Mouse (Mus musculus): ENCODE measurements around the gene Krtap13-1. TPM values are rescaled to one million over a fixed set of nuclear protein-coding genes. Genes with fewer than 3 reads are reported as not detected.

Gene Krtap13-1
- polyA plus RNA-seq (2012) = not detected in 2 replicates

GRCm38 (mm10) chr16:88728812-88729275 is at the start of gene Krtap13-1:
Gene Krtap13-1 (plus strand): TSS chr16:88728862.
- Histone ChIP-seq H3K9me3 (ENCODE audit: control insufficient read depth, low read length) (no peaks in the 10 kb centered on the region; the same call in 1 of the 2 replicates), H3K36me3 (ENCODE audit: control insufficient read depth) (no peaks in the 10 kb centered on the region), H3K4me1 (ENCODE audit: control insufficient read depth) (no peaks in the 10 kb centered on the region), H3K4me3 (replicated peaks) (no peak within 1 kb of the TSS), H3K27me3 (ENCODE audit: control insufficient read depth) (no peaks in the 10 kb centered on the region)
- TF ChIP-seq GATA1 (IDR thresholded peaks at IDR 0.05; ENCODE audit: low read length) (no peak), TAL1 (IDR thresholded peaks at IDR 0.05; ENCODE audit: low read length) (no peak)

- Histone ChIP-seq H3K4me1 (ENCODE audit: control insufficient read depth) (no peaks in the 10 kb centered on the region), H3K27me3 (ENCODE audit: control insufficient read depth) (no peaks in the 10 kb centered on the region), H3K9me3 (ENCODE audit: control insufficient read depth, low read length) (peaks cover 7% of the 10 kb centered on the region), H3K36me3 (ENCODE audit: control insufficient read depth) (no peaks in the 10 kb centered on the region), H3K4me3 (replicated peaks) (no peak overlapping the region)
- TF ChIP-seq GATA1 (IDR thresholded peaks at IDR 0.05; ENCODE audit: low read length) = no peak
- TF ChIP-seq TAL1 (IDR thresholded peaks at IDR 0.05; ENCODE audit: low read length) = no peak
Measured at GRCm38 (mm10) chr16:88679099-88679498, 49.6 kb upstream of the Krtap13-1 start.

GRCm38 (mm10) chr16:88681282-88681681 is 47.4 kb upstream of the Krtap13-1 start:
- no peaks in the 10 kb centered on the region for H3K36me3 ChIP-seq (ENCODE audit: control insufficient read depth)
- no peak overlapping the region for H3K4me3 ChIP-seq (replicated peaks)
- H3K9me3 ChIP-seq (ENCODE audit: control insufficient read depth, low read length) = peaks cover 5% of the 10 kb centered on the region
- H3K27me3 ChIP-seq (ENCODE audit: control insufficient read depth) = no peaks in the 10 kb centered on the region
- no peak for TF ChIP-seq TAL1 (IDR thresholded peaks at IDR 0.05; ENCODE audit: low read length)
- TF ChIP-seq GATA1 (IDR thresholded peaks at IDR 0.05; ENCODE audit: low read length) = no peak
- H3K4me1 ChIP-seq (ENCODE audit: control insufficient read depth) = no peaks in the 10 kb centered on the region

GRCm38 (mm10) chr16:88696256-88696655 is 32.4 kb upstream of the Krtap13-1 start:
- H3K36me3 ChIP-seq (ENCODE audit: control insufficient read depth) = no peaks in the 10 kb centered on the region
- peaks cover 8% of the 10 kb centered on the region; the same call in 1 of the 2 replicates for H3K9me3 ChIP-seq (ENCODE audit: control insufficient read depth, low read length)
- no peaks in the 10 kb centered on the region for H3K4me1 ChIP-seq (ENCODE audit: control insufficient read depth)
- TF ChIP-seq GATA1 (IDR thresholded peaks at IDR 0.05; ENCODE audit: low read length) = no peak
- no peak for TF ChIP-seq TAL1 (IDR thresholded peaks at IDR 0.05; ENCODE audit: low read length)
- no peak overlapping the region for H3K4me3 ChIP-seq (replicated peaks)
- no peaks in the 10 kb centered on the region for H3K27me3 ChIP-seq (ENCODE audit: control insufficient read depth)

- no peak for TF ChIP-seq GATA1 (IDR thresholded peaks at IDR 0.05; ENCODE audit: low read length)
- TF ChIP-seq TAL1 (IDR thresholded peaks at IDR 0.05; ENCODE audit: low read length) = no peak
- no peaks in the 10 kb centered on the region for H3K27me3 ChIP-seq (ENCODE audit: control insufficient read depth)
- H3K36me3 ChIP-seq (ENCODE audit: control insufficient read depth) = no peaks in the 10 kb centered on the region
- H3K4me3 ChIP-seq (replicated peaks) = no peak overlapping the region
- peaks cover 6% of the 10 kb centered on the region; the same call in 1 of the 2 replicates for H3K9me3 ChIP-seq (ENCODE audit: control insufficient read depth, low read length)
- H3K4me1 ChIP-seq (ENCODE audit: control insufficient read depth) = no peaks in the 10 kb centered on the region
Measured at GRCm38 (mm10) chr16:88701072-88701864, 27.4 kb upstream of the Krtap13-1 start.

- Histone ChIP-seq H3K27me3 (ENCODE audit: control insufficient read depth) (no peaks in the 10 kb centered on the region), H3K4me3 (replicated peaks) (no peak within 1 kb of the TSS), H3K36me3 (ENCODE audit: control insufficient read depth) (no peaks in the 10 kb centered on the region), H3K9me3 (ENCODE audit: control insufficient read depth, low read length) (peaks cover 5% of the 10 kb centered on the region; the same call in 1 of the 2 replicates), H3K4me1 (ENCODE audit: control insufficient read depth) (no peaks in the 10 kb centered on the region)
- TF ChIP-seq GATA1 (IDR thresholded peaks at IDR 0.05; ENCODE audit: low read length) (no peak), TAL1 (IDR thresholded peaks at IDR 0.05; ENCODE audit: low read length) (no peak)
Measured at GRCm38 (mm10) chr16:88707496-88708012, 21.1 kb upstream of the Krtap13-1 start, which contains the start of gene 2310061N02Rik. Gene 2310061N02Rik (minus strand): TSS chr16:88707962.

- Histone ChIP-seq H3K27me3 (ENCODE audit: control insufficient read depth) (no peaks in the 10 kb centered on the region), H3K9me3 (ENCODE audit: control insufficient read depth, low read length) (peaks cover 9% of the 10 kb centered on the region; the same call in 1 of the 2 replicates), H3K36me3 (ENCODE audit: control insufficient read depth) (no peaks in the 10 kb centered on the region), H3K4me3 (replicated peaks) (no peak overlapping the region), H3K4me1 (ENCODE audit: control insufficient read depth) (no peaks in the 10 kb centered on the region)
- no peak for TF ChIP-seq TAL1 (IDR thresholded peaks at IDR 0.05; ENCODE audit: low read length)
- no peak for TF ChIP-seq GATA1 (IDR thresholded peaks at IDR 0.05; ENCODE audit: low read length)
Measured at GRCm38 (mm10) chr16:88710757-88711156, 17.9 kb upstream of the Krtap13-1 start.

- H3K9me3 ChIP-seq (ENCODE audit: control insufficient read depth, low read length) = peaks cover 9% of the 10 kb centered on the region; the same call in 1 of the 2 replicates
- no peak overlapping the region for H3K4me3 ChIP-seq (replicated peaks)
- TF ChIP-seq GATA1 (IDR thresholded peaks at IDR 0.05; ENCODE audit: low read length) (no peak), TAL1 (IDR thresholded peaks at IDR 0.05; ENCODE audit: low read length) (no peak)
- H3K4me1 ChIP-seq (ENCODE audit: control insufficient read depth) = no peaks in the 10 kb centered on the region
- no peaks in the 10 kb centered on the region for H3K27me3 ChIP-seq (ENCODE audit: control insufficient read depth)
- no peaks in the 10 kb centered on the region for H3K36me3 ChIP-seq (ENCODE audit: control insufficient read depth)
Measured at GRCm38 (mm10) chr16:88711245-88711644, 17.4 kb upstream of the Krtap13-1 start.

GRCm38 (mm10) chr16:88716549-88716948 is 12.1 kb upstream of the Krtap13-1 start:
- H3K9me3 ChIP-seq (ENCODE audit: control insufficient read depth, low read length) = peaks cover 4% of the 10 kb centered on the region; the same call in 1 of the 2 replicates
- H3K27me3 ChIP-seq (ENCODE audit: control insufficient read depth) = no peaks in the 10 kb centered on the region
- TF ChIP-seq GATA1 (IDR thresholded peaks at IDR 0.05; ENCODE audit: low read length) (no peak), TAL1 (IDR thresholded peaks at IDR 0.05; ENCODE audit: low read length) (no peak)
- H3K4me3 ChIP-seq (replicated peaks) = no peak overlapping the region
- H3K36me3 ChIP-seq (ENCODE audit: control insufficient read depth) = no peaks in the 10 kb centered on the region
- no peaks in the 10 kb centered on the region for H3K4me1 ChIP-seq (ENCODE audit: control insufficient read depth)

All from erythroblast, embryonic 14.5 days (primary cell).